Mouse (Mus musculus): ENCODE measurements at regions not wholly inside any gene's neighbourhood (a gene's known extent, or its start where the extent isn't known, plus 50 kb on each side); places are given as distances from the start of the nearest gene placed in this dataset.

GRCm38 (mm10) chr7:145105831-145106493 is 102.0 kb downstream of the 1810010D01Rik start:
- in situ Hi-C loops (cut with MboI, MseI): loop anchor here (5.0 to 10.0 kb wide), 2 partner anchors 169 to 1331 kb away; partner anchors contain the start of gene Ccnd1

- in situ Hi-C loops (cut with MboI, MseI): loop anchor here (10.0 kb wide), 1 partner anchor 1328 kb away; no protein-coding TSS in a partner anchor
Observed at GRCm38 (mm10) chr7:145102692-145103091, 105.2 kb downstream of the 1810010D01Rik start.

DNA sequence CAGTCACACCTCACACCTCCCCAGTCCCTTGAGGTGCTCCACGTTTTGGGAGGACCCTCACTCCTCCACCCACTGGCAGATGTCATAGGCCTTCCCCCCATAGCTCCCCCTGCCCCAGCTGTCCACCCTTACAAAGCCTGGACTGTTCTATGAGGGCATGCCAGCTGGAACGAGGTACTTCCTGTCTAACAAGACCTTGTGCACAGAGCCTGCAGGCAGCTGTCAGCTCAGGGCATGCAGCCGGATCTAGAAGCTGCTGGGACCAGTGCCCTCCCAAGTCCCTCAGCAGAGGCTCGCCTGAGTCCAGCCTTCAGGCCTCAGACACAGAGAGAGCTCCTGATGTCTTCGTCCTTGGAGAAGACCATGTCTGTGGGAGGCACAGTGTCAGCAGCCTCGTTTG is 105.7 kb downstream of the 1810010D01Rik start:
- in situ Hi-C loops (cut with MboI, MseI): loop anchor here (10.0 kb wide), 1 partner anchor 1327 kb away; no protein-coding TSS in a partner anchor

- in situ Hi-C loops (cut with MboI, MseI): no loop called here
Observed at GRCm38 (mm10) chr7:145098335-145098734, 109.6 kb downstream of the 1810010D01Rik start.

DNA sequence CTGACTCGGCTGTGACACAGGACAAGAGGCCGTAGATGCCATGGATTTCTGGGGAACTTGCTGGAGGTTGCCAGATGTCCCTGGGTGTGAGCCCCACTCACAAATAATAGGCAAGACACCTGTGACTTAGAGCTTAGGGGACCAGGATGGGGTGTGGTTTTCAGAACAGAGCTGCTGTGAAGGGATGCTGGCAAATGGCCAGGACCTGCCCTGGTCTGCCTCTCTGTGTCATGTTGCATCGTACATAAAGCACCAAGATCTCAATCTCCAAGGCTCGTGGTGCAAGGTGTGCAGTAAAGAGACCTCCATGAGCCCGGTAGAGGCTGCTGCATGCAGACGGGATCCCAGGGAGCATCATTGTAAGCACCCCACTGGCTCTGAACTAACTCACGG is 113.8 kb downstream of the 1810010D01Rik start:
- in situ Hi-C loops (cut with MboI, MseI): loop anchor here (5.0 kb wide), 1 partner anchor 72 kb away; no protein-coding TSS in a partner anchor

DNA sequence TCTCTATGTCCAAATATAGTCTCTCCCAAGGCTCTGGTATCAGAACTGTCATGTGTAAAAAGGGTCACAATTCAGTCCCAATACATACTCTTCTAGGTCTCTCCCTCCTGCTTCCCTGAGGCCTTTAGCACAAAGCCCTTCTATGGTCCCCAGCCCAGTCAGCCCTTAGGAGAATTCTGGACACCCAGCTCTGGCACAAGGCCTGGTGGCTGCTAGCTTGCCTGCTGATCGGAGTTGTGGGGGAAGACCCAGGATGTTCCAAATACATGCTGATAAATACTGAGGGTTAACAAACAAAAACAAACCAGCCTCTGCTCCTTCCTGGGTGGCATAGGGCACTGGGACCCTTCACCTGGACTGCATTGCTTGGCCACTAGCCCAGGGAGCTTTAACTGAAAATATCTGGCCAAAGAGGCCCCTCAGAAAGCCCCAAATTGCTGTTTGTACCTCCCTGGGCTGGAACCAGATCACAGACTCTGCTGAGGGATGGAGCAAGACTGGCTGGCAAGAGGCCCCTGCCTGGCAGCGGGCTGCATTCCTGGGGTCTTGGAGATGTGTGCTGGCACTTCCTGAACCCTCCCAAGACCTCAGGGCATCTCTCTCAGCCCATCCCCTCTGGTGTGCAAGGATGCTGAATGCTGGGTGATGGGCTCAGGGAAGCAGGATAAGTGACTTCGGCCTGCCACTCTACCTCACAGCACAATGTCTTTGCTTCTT is 114.3 kb downstream of the 1810010D01Rik start:
- in situ Hi-C loops (cut with MboI, MseI): loop anchor here (5.0 kb wide), 1 partner anchor 71 kb away; no protein-coding TSS in a partner anchor

- in situ Hi-C loops (cut with MboI, MseI): loop anchor here (5.0 kb wide), 1 partner anchor 70 kb away; no protein-coding TSS in a partner anchor
Observed at GRCm38 (mm10) chr7:145092392-145093176, 115.3 kb downstream of the 1810010D01Rik start.

GRCm38 (mm10) chr7:145090849-145091248 is 117.1 kb downstream of the 1810010D01Rik start:
- in situ Hi-C loops (cut with MboI, MseI): loop anchor here (5.0 kb wide), 1 partner anchor 69 kb away; no protein-coding TSS in a partner anchor

DNA sequence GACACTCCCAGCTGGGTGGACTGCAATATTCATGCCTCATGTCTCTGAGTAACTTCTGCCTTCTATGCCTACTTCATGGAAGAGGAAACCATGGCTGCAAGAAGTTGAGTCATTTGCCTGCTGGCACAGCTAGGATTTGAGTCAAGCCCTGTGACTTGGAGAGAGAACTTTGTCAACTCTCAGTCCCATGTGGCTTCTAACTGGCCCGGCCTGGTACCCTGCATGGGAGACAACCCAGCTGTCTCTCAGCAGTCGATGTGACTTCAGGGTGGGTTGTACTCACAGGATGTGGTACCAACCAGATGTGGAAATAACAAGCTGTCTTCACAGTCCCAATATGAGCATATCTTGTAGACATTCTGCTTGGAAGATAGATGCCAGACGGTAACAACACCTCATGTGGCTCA is 118.6 kb downstream of the 1810010D01Rik start:
- in situ Hi-C loops (cut with MboI, MseI): no loop called here

DNA sequence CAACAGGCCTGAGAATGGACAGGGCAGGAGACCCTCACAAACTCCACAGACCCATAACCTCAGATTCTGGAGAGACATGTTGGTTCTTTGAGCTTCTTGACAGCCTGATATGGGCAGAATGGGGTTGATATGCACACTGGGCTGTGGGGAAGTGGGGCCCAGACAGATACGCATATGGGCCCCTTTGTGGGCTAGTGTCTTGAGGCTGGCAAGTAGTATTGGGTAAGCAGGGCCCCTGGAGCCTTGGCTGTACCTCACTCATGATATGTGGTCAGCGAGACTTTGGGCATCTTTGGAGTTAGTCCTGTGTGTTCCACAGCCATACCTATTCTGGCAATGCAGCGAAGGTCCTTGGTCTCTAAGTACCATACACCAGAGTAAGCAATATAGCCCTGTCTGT is 119.3 kb downstream of the 1810010D01Rik start:
- in situ Hi-C loops (cut with MboI, MseI): no loop called here

DNA sequence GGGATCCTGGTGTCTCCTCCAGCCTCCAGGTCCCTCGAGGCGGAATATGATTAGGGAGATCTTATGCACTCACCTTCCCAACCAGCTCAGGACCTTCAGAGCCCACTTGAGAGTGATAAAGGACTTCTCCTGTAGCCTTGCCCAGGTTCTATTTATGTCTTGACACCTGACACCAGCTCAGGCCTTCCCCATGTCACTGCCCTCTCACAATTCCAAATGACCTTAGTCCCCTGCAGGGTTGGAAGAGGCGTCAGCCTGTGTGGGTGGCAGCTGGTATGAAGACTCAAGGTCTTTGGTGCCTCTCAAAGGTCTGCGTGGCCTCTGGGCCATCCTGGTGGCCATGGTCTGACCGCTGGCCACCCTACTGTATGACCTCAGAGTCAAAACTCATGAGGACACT is 120.1 kb downstream of the 1810010D01Rik start:
- in situ Hi-C loops (cut with MboI, MseI): no loop called here

GRCm38 (mm10) chr7:145082917-145083752 is 124.8 kb downstream of the 1810010D01Rik start:
- in situ Hi-C loops (cut with MboI, MseI): no loop called here

- in situ Hi-C loops (cut with MboI, MseI): no loop called here
Observed at GRCm38 (mm10) chr7:145071996-145072790, 132.5 kb upstream of the Ccnd1 start.

DNA sequence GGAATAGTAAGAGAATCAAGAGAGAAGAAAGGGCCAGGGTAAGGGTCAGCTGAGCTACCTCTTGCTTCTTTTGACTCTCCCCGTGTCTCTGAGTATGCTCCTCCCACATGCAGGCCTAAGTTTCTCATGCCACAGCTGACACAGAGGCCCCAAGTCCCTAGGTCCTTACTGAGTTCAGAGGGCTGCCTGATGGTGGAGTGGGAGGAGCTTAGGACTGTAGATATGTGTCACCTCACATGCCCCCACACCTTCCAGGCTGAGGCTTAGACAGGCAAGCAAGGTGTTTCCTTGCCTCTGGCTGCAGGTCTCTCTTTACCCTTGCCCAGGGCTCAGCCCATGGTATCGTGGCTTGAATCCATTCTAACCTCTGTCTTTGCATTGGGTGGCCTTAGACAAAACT is 131.8 kb upstream of the Ccnd1 start:
- in situ Hi-C loops (cut with MboI, MseI): no loop called here

DNA sequence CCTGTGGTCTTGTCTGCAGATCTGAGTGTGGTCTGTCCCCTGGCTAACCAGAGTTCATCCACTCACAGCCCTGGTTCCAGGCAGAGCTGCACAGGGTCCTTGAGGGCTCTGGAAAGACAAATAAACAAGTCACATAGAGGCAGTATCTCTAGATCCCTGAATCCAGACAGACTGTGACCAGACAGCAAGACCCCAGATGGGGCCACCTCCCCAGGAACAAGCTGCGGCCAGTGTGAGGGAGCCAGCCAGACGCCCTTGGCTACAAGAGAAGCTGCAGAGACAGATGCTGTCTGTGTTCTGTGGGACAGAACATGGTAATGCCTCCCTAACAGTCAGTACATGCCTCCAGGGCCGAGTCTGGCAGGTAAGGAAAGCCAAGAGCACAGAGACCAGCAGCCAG is 127.6 kb upstream of the Ccnd1 start:
- in situ Hi-C loops (cut with MboI, MseI): no loop called here

DNA sequence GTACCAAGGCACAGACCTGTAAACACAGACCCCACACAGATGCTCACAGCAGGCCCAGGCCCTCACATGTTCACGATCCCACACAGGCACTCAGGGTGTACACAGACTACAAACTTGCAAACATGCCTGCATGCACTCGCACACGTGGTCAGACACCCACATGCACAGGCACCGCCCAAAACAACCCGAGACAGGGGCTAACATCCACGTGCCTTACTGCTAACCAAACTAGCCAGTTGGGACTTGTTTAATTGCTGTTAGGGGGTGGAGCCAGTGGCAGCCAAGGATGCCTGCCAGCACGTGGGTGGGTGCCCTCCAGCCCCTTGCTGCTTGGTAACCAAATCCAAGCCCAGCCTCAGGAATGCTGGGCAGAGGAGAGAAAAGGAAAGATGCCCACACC is 116.6 kb upstream of the Ccnd1 start:
- in situ Hi-C loops (cut with MboI, MseI): no loop called here

GRCm38 (mm10) chr7:145051616-145052015 is 111.9 kb upstream of the Ccnd1 start:
- in situ Hi-C loops (cut with MboI, MseI): no loop called here

DNA sequence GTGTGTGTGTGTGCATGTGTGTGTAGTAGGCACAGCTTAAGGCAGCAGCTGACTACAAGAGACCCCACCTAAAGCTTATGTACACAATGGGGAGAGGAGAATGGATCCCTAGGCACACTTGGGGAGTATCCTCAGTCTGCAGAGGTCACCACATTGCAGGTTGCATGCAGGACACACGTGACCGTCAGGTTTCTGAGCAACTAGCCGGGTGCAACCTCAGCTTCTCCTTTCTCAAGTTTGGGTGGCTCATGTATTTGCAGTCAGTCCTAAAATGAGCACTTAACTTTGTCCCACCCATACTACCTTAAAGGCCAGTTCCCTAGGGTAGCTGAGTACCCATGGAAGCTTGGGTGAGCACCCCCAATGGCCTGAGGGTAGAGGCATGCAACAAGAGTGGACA is 111.0 kb upstream of the Ccnd1 start:
- in situ Hi-C loops (cut with MboI, MseI): no loop called here

DNA sequence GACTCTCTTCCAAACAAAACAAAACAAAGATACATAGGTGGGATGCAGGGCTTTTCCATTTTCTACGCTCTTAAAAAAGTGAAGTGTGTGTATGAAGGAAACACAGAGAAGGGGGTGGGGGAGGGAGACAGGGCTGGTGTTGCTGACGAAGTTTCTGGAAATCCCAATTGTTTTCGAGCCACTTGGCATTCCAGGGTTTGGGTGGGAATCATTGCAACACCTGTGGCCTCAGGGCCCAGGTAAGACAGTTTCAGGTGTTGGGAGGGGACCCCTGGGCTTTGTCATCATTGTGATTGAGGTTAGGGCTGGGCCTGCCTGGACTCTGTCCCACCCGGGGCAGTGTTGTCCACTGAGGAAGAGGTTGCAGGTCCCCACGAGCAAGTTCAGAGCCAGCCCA is 108.8 kb upstream of the Ccnd1 start:
- in situ Hi-C loops (cut with MboI, MseI): no loop called here

GRCm38 (mm10) chr7:145047771-145048480 is 108.2 kb upstream of the Ccnd1 start:
- in situ Hi-C loops (cut with MboI, MseI): no loop called here
